15 mouse cellular contexts compared by ENCODE assay signal in the genomic region with DNA sequence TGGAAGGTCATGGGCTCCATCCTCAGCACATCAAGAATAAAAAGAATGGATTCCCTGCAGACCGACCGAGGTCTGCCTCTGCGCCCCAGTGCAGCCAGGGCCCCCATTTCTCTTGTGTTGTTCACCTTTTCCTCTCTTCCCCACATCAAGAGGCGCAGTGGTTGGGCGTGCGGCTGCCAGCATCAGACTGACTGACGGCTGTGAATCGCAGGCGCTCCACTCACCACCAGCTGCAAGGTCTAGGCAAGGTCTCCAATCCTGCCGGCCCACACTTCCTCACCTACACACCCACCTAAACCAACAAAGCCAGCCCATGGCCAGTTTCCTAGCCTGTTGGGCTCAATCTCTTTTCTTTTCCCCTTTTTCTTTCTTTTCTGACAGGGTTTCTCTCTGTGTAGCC. TPM values are rescaled to one million over a fixed set of nuclear protein-coding genes. Genes with fewer than 3 reads are reported as not detected.
DNase-seq lines count a peak whose midpoint lies in the region; ATAC-seq lines count a peak whose summit lies in the region.
"Had no signal": no experiment of that assay in that cellular context is flagged by ENCODE, and none has a peak within 500 bp of the region (broad histone marks: within the 10 kb centered on the region; RNA-seq: fewer than 3 reads in every experiment).

No protein-coding gene starts in this region.

- ATAC-seq in hematopoietic stem cell, adult 5-6 weeks (replicated peaks in 1 of 2; ENCODE audit: insufficient read depth in 1 of 2, low FRiP score in 2 of 2, low TSS enrichment in 1 of 2, low read depth in 1 of 2, poor library complexity in 2 of 2, severe bottlenecking in 2 of 2): peak; percentile 26 to 50; a peak in 3 of 4 replicates
- ATAC-seq: hindbrain, embryonic 16.5 days; Patski had no signal

- no peaks in the 10 kb centered on the region for H3K9me3 ChIP-seq in heart, embryonic 10.5 days
- H3K9me3 ChIP-seq: embryonic facial prominence, embryonic 15.5 days; limb, embryonic 15.5 days had no signal

- 63% methylated on average over 10 of the region's 10 CpGs for WGBS in heart, embryonic 10.5 days

- H3K4me3 ChIP-seq in heart, embryonic 10.5 days: no peak overlapping the region
- H3K4me3 ChIP-seq: embryonic facial prominence, embryonic 15.5 days; limb, embryonic 15.5 days; myocyte had no signal

- peaks cover 76% of the 10 kb centered on the region for H3K4me1 ChIP-seq in heart, embryonic 10.5 days

- peak overlapping the region; percentile 99 for H3K27ac ChIP-seq in heart, embryonic 10.5 days
- H3K27ac ChIP-seq: embryonic facial prominence, embryonic 15.5 days had no signal

- H3K27me3 ChIP-seq in heart, embryonic 10.5 days (ENCODE audit: insufficient read depth, poor library complexity, severe bottlenecking): no peaks in the 10 kb centered on the region
- H3K27me3 ChIP-seq: embryonic facial prominence, embryonic 15.5 days; limb, embryonic 15.5 days; Patski had no signal

- no peak for DNase-seq in heart, embryonic 10.5 days (ENCODE audit: low spot score)
- no peak for DNase-seq in heart, postnatal 14 days
- DNase-seq in CD4-positive helper T cell, adult 2 months (ENCODE audit: low read depth, low spot score): peak; percentile 84
- peak; percentile 63 to 66 for DNase-seq in natural killer cell, adult 2 months (ENCODE audit: low spot score in 2 of 2)
- no peak for DNase-seq in gastrocnemius, adult 8-10 months (ENCODE audit: low spot score in 2 of 2)
- DNase-seq in testis, postnatal 10 days (ENCODE audit: low spot score): no peak
- DNase-seq in urinary bladder, postnatal 36 days (ENCODE audit: low spot score in 2 of 2): no peak
- DNase-seq: adrenal gland, postnatal 10 days; heart, adult 18-20 months had no signal

- intact Hi-C loops in heart, postnatal 14 days (cut with DNase I): no loop called here

- no peaks in the 10 kb centered on the region for H3K36me3 ChIP-seq in heart, embryonic 10.5 days
- H3K36me3 ChIP-seq: embryonic facial prominence, embryonic 15.5 days; limb, embryonic 15.5 days had no signal

RNA-seq across cellular contexts. Expression of a gene that starts 8.4 kb away (rescaled TPM):
- 57.1 and 58.5 TPM in 2 replicates for polyA plus RNA-seq in heart, embryonic 10.5 days (2016; fragmentation: Nextera tagmentation; extraction: Ambion mirVana)
- 10 to 100 TPM; 52.0 to 52.5 TPM for total RNA-seq in heart, postnatal 14 days (2021)
- total RNA-seq in hematopoietic stem cell, adult 5-6 weeks (2017): 44.5 and 53.2 TPM in 2 replicates
- 10 to 100 TPM; 11.4 to 14.4 (median 13.5) TPM for total RNA-seq in gastrocnemius, adult 8-10 months (2022)

Comparison
In these comparisons a context has a peak if more than half of its experiments do, and no peak if none do; other contexts are left out.
1. DNase-seq: peak in CD4-positive helper T cell, adult 2 months (single experiment) and natural killer cell, adult 2 months (2 of 2); none in heart, embryonic 10.5 days (single experiment), heart, postnatal 14 days (0 of 2), gastrocnemius, adult 8-10 months (0 of 2), testis, postnatal 10 days (single experiment) and urinary bladder, postnatal 36 days (0 of 2).